Mouse (Mus musculus) hindbrain, postnatal 0 days (tissue): ENCODE measurements at regions not wholly inside any gene's neighbourhood (a gene's known extent, or its start where the extent isn't known, plus 50 kb on each side); places are given as distances from the start of the nearest gene placed in this dataset.

ENCODE experiments used
- ATAC-seq: fragments of 200-750 bp; cut with Nextera tagmentation; 2 replicates; pipeline ENCODE4 v1.8.0; 2017; ENCODE audit warnings: mild to moderate bottlenecking, moderate TSS enrichment, moderate library complexity
- DNase-seq: peaks from one replicate; pipeline ENCODE4 v3.0.0-alpha.2; 2015; ENCODE audit warnings: low spot score
- H3K27ac ChIP-seq: fragments of 300-500 bp; sonication (generic); 2 replicates; pipeline ENCODE4 v1.5.1; 2014; ENCODE audit warnings: mild to moderate bottlenecking
- H3K27me3 ChIP-seq: fragments of 300-500 bp; sonication (generic); 2 replicates; pipeline ENCODE4 v1.6.1; 2014; ENCODE audit warnings: low read length, mixed read lengths; ENCODE audit not compliant: insufficient read depth
- H3K36me3 ChIP-seq: fragments of 300-500 bp; sonication (generic); 2 replicates; pipeline ENCODE4 v1.6.1; 2014; ENCODE audit warnings: low read length, mixed read lengths; ENCODE audit not compliant: insufficient read depth
- H3K4me1 ChIP-seq: fragments of 300-500 bp; sonication (generic); 2 replicates; pipeline ENCODE4 v1.6.1; 2014; ENCODE audit warnings: antibody characterized with exemption, low read length, mixed read lengths; ENCODE audit not compliant: insufficient read depth
- H3K4me2 ChIP-seq: fragments of 300-500 bp; sonication (generic); 2 replicates; pipeline ENCODE4 v1.6.1; 2014; ENCODE audit warnings: low read depth, mild to moderate bottlenecking, low read length, moderate library complexity, mixed read lengths
- H3K4me3 ChIP-seq: fragments of 300-500 bp; sonication (generic); 2 replicates; pipeline ENCODE4 v1.5.1; 2014; ENCODE audit warnings: low read length
- H3K9ac ChIP-seq: fragments of 300-500 bp; sonication (generic); replicated peaks from 2 replicates; pipeline ENCODE4 v1.6.1; 2014; ENCODE audit warnings: mild to moderate bottlenecking, low read length, moderate library complexity, mixed read lengths
- H3K9me3 ChIP-seq: fragments of 300-500 bp; sonication (generic); 2 replicates; pipeline ENCODE4 v1.6.1; 2016; ENCODE audit warnings: low read length, mixed read lengths
- CTCF ChIP-seq: IDR thresholded peaks from 2 replicates; pipeline ENCODE4 v1.5.1; 2016; ENCODE audit warnings: antibody characterized with exemption, control low read depth, low read depth
- WGBS: fragments of 180-500 bp; shearing (Covaris S2); extraction: QIAGEN DNeasy Blood & Tissue Kit; methylation state at CpG from one replicate; pipeline ENCODE4 v1.1.7; 2014; 5-methylcytosine and 5-hydroxymethylcytosine counted together

- 34% methylated on average over 8 of the region's 8 CpGs for WGBS
- Histone ChIP-seq H3K4me3 (no peak overlapping the region), H3K4me1 (no peaks in the 10 kb centered on the region), H3K36me3 (no peaks in the 10 kb centered on the region), H3K9me3 (no peaks in the 10 kb centered on the region), H3K27me3 (no peaks in the 10 kb centered on the region), H3K27ac (no peak overlapping the region), H3K4me2 (no peak overlapping the region), H3K9ac (no peak overlapping the region)
- TF ChIP-seq CTCF = no peak
- DNase-seq = no peak
- no peak for ATAC-seq
Measured at GRCm38 (mm10) chr14:76674949-76675348, 118.3 kb upstream of the Serp2 start.

- H3K36me3 ChIP-seq = no peaks in the 10 kb centered on the region
- WGBS = 78% methylated on average over 11 of the region's 11 CpGs
- no peaks in the 10 kb centered on the region for H3K9me3 ChIP-seq
- ATAC-seq = no peak
- no peak overlapping the region for H3K27ac ChIP-seq
- H3K27me3 ChIP-seq = no peaks in the 10 kb centered on the region
- H3K4me3 ChIP-seq = no peak overlapping the region
- H3K4me1 ChIP-seq = no peaks in the 10 kb centered on the region
- H3K4me2 ChIP-seq = no peak overlapping the region
- no peak for TF ChIP-seq CTCF
- no peak overlapping the region for H3K9ac ChIP-seq
- no peak for DNase-seq
Measured at GRCm38 (mm10) chr14:76673671-76674331, 117.1 kb upstream of the Serp2 start.

GRCm38 (mm10) chr14:76672899-76673298 lies 116.2 kb upstream of the Serp2 start:
- TF ChIP-seq CTCF = no peak
- Histone ChIP-seq H3K36me3 (no peaks in the 10 kb centered on the region), H3K4me2 (no peak overlapping the region), H3K9me3 (no peaks in the 10 kb centered on the region), H3K9ac (no peak overlapping the region), H3K27ac (no peak overlapping the region), H3K27me3 (no peaks in the 10 kb centered on the region), H3K4me1 (no peaks in the 10 kb centered on the region), H3K4me3 (no peak overlapping the region)
- 53% methylated on average over 6 of the region's 6 CpGs for WGBS
- ATAC-seq (no peak), DNase-seq (no peak)

GRCm38 (mm10) chr14:76672442-76672841 lies 115.8 kb upstream of the Serp2 start:
- Histone ChIP-seq H3K27ac (no peak overlapping the region), H3K4me1 (no peaks in the 10 kb centered on the region), H3K4me3 (no peak overlapping the region), H3K9ac (no peak overlapping the region), H3K4me2 (no peak overlapping the region), H3K9me3 (no peaks in the 10 kb centered on the region), H3K36me3 (no peaks in the 10 kb centered on the region), H3K27me3 (no peaks in the 10 kb centered on the region)
- 80% methylated on average over 2 of the region's 2 CpGs for WGBS
- ATAC-seq (no peak), DNase-seq (no peak)
- no peak for TF ChIP-seq CTCF

GRCm38 (mm10) chr14:76671023-76671422 lies 114.3 kb upstream of the Serp2 start:
- H3K9ac ChIP-seq = no peak overlapping the region
- H3K4me3 ChIP-seq = no peak overlapping the region
- TF ChIP-seq CTCF = no peak
- ATAC-seq (no peak), DNase-seq (no peak)
- no peak overlapping the region for H3K27ac ChIP-seq
- H3K27me3 ChIP-seq = no peaks in the 10 kb centered on the region
- H3K4me1 ChIP-seq = no peaks in the 10 kb centered on the region
- H3K9me3 ChIP-seq = no peaks in the 10 kb centered on the region
- H3K4me2 ChIP-seq = no peak overlapping the region
- H3K36me3 ChIP-seq = no peaks in the 10 kb centered on the region
- WGBS = 85% methylated on average over 4 of the region's 4 CpGs

GRCm38 (mm10) chr14:76665754-76666371 lies 109.2 kb upstream of the Serp2 start:
- H3K9me3 ChIP-seq = no peaks in the 10 kb centered on the region
- H3K27ac ChIP-seq = no peak overlapping the region
- H3K9ac ChIP-seq = no peak overlapping the region
- H3K27me3 ChIP-seq = no peaks in the 10 kb centered on the region
- no peaks in the 10 kb centered on the region for H3K4me1 ChIP-seq
- H3K36me3 ChIP-seq = no peaks in the 10 kb centered on the region
- TF ChIP-seq CTCF = no peak
- no peak for DNase-seq
- no peak overlapping the region for H3K4me3 ChIP-seq
- ATAC-seq = no peak
- no peak overlapping the region for H3K4me2 ChIP-seq
- WGBS = 71% methylated on average over 12 of the region's 12 CpGs
